Mouse (Mus musculus) ES-Bruce4 (cell line): ENCODE measurements around the gene Tbxas1. TPM values are rescaled to one million over a fixed set of nuclear protein-coding genes. Genes with fewer than 3 reads are reported as not detected.

ENCODE experiments used
- H3K27ac ChIP-seq: 2 replicates; pipeline ENCODE4 v1.5.1; 2012; ENCODE audit warnings: low read length, inconsistent platforms; ENCODE audit not compliant: insufficient read depth
- H3K27me3 ChIP-seq: 2 replicates; pipeline ENCODE4 v1.6.1; 2012; ENCODE audit warnings: mild to moderate bottlenecking, low read length, inconsistent platforms; ENCODE audit not compliant: control insufficient read depth, poor library complexity, insufficient read depth, severe bottlenecking
- H3K36me3 ChIP-seq: 2 replicates; pipeline ENCODE4 v1.6.1; 2012; ENCODE audit warnings: inconsistent platforms, mild to moderate bottlenecking, low read length, moderate library complexity; ENCODE audit not compliant: control insufficient read depth, poor library complexity, insufficient read depth, severe bottlenecking
- H3K4me1 ChIP-seq: one replicate; pipeline ENCODE4 v1.8.1; 2011; ENCODE audit warnings: low read length; ENCODE audit not compliant: control insufficient read depth, insufficient read depth
- H3K4me3 ChIP-seq: 2 replicates; pipeline ENCODE4 v1.5.1; 2011; ENCODE audit warnings: low read depth, mild to moderate bottlenecking, low read length
- H3K9ac ChIP-seq: 2 replicates; pipeline ENCODE4 v1.6.1; 2012; ENCODE audit warnings: low read depth, mild to moderate bottlenecking, inconsistent platforms; ENCODE audit not compliant: poor library complexity, severe bottlenecking
- H3K9me3 ChIP-seq: replicated peaks from 2 replicates; pipeline ENCODE4 v1.6.1; 2012; ENCODE audit warnings: mild to moderate bottlenecking, low read length, inconsistent platforms; ENCODE audit not compliant: control insufficient read depth, poor library complexity, insufficient read depth, severe bottlenecking
- CTCF ChIP-seq: IDR thresholded peaks from one replicate; pipeline ENCODE4 v1.8.1; 2011; ENCODE audit warnings: low read depth, low read length
- EP300 ChIP-seq: IDR thresholded peaks from 2 replicates; pipeline ENCODE4 v1.6.1; 2011; ENCODE audit warnings: low read depth, low read length; ENCODE audit not compliant: insufficient read depth
- POLR2A ChIP-seq: IDR thresholded peaks from one replicate; pipeline ENCODE4 v1.8.1; 2011; ENCODE audit warnings: low read length; ENCODE audit not compliant: insufficient read depth
- polyA plus RNA-seq: library from polyadenylated mRNA; stranded (reverse); fragments of >200 nt; gene quantifications from 2 replicates; pipeline ENCODE4 v1.2.4, GENCODE M21; 2011; ENCODE audit warnings: low read depth; ENCODE audit not compliant: missing spikeins, insufficient read depth, insufficient read length

Tbxas1 gene
- polyA plus RNA-seq, 1 experiment, result not detected

DNA sequence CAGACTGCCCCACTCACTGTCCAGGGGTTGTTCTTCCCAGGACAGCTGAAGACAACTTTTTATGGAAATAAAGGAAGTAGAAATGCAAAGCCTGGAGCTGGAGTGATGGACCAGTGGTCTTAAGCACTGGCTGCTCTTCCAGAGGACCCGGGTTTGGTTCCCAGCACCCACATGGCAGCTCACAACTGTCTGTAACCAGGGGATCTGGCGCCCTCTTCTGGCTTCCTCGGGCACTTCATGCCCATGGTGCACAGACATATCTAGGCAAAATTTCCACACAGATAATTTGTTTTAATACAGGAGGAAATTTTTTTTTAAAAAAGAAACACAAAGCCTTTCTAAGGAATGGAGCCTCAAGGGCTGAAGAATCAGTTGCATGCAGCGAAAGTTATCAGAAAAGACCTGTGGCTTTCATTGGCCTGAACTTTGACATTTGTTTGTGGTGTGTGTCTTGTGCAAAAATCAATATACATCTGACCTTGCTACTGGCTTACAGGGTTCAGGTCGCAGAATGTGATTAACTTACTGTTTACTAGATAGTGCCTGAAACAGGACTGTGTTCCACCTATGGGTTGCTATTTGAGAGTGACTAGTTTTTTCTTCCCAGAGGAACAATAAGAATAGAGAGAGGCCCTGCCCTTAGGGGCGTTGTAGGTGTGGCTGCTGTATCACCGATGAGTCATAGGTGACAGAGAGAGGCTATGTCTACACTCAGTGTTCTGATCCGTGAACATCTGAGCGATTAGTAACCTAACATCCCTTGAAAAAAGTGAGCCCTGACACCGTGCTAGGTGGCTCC, 138.0 kb downstream of the Tbxas1 start:
- TF ChIP-seq CTCF (peak; percentile 35), EP300 (no peak), POLR2A (no peak)
- no peak overlapping the region for H3K27ac ChIP-seq
- no peak overlapping the region for H3K9ac ChIP-seq
- peaks cover 3% of the 10 kb centered on the region; the same call in 1 of the 2 replicates for H3K9me3 ChIP-seq
- H3K36me3 ChIP-seq, result no peaks in the 10 kb centered on the region
- H3K27me3 ChIP-seq, result no peaks in the 10 kb centered on the region
- no peaks in the 10 kb centered on the region for H3K4me1 ChIP-seq
- no peak overlapping the region for H3K4me3 ChIP-seq

DNA sequence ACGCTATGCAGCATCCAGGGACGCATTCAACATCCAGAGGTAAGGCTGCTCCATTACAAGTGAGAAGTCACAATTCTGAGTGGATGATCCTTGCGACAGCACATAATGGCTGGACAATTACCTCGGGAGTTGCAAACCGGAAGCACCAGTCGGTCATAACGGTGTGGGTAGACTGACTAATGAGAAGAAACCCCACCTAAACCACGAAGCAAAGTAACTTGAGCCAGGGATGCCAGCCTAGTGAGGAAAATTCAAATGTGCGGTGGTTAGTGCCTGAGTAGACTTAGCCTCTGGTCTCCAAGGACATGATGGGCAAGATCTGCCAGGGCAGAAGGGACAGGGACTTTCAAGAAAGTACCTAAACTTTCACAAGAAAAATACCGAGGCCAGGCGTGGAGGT, 142.7 kb downstream of the Tbxas1 start:
- no peaks in the 10 kb centered on the region for H3K36me3 ChIP-seq
- H3K4me1 ChIP-seq, result no peaks in the 10 kb centered on the region
- TF ChIP-seq EP300 (no peak), POLR2A (no peak), CTCF (no peak)
- H3K4me3 ChIP-seq, result no peak overlapping the region
- H3K9ac ChIP-seq, result no peak overlapping the region
- H3K27ac ChIP-seq, result no peak overlapping the region
- H3K27me3 ChIP-seq, result no peaks in the 10 kb centered on the region
- 0 out of 2 replicates have a peak, but pooled peaks cover under 1% of the 10 kb centered on the region for H3K9me3 ChIP-seq

DNA sequence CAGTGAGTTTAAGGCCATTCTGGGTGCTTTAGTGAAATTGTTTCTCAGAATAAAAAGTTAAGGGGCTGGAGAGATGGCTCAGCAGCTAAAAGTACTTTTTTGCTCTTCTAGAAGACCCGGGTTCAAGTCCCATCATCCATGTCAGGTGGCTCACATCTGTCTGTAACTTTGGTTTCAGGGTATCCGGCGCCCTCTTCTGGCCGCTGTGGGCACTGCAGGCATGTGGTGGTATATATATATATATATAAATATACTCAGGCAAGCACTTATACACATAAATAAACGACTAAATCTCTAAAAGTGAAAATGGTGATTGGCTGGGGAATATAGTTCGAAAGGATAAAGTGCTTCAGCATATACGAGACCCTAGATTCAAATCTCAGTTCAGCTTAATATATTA, 143.6 kb downstream of the Tbxas1 start:
- no peaks in the 10 kb centered on the region for H3K36me3 ChIP-seq
- no peaks in the 10 kb centered on the region for H3K9me3 ChIP-seq
- H3K4me1 ChIP-seq, result no peaks in the 10 kb centered on the region
- TF ChIP-seq EP300 (no peak), CTCF (peak; percentile 43), POLR2A (no peak)
- H3K27ac ChIP-seq, result no peak overlapping the region
- no peaks in the 10 kb centered on the region for H3K27me3 ChIP-seq
- H3K4me3 ChIP-seq, result no peak overlapping the region
- no peak overlapping the region for H3K9ac ChIP-seq

- TF ChIP-seq POLR2A, result no peak
- TF ChIP-seq CTCF, result no peak
- TF ChIP-seq EP300, result no peak
- H3K36me3 ChIP-seq, result no peaks in the 10 kb centered on the region
- no peak overlapping the region for H3K4me3 ChIP-seq
- H3K27ac ChIP-seq, result no peak overlapping the region
- H3K9ac ChIP-seq, result no peak overlapping the region
- no peaks in the 10 kb centered on the region for H3K4me1 ChIP-seq
- H3K27me3 ChIP-seq, result no peaks in the 10 kb centered on the region
- no peaks in the 10 kb centered on the region for H3K9me3 ChIP-seq
These were observed 144.0 kb downstream of the Tbxas1 start for GRCm38 (mm10) chr6:39019219-39019618.

DNA sequence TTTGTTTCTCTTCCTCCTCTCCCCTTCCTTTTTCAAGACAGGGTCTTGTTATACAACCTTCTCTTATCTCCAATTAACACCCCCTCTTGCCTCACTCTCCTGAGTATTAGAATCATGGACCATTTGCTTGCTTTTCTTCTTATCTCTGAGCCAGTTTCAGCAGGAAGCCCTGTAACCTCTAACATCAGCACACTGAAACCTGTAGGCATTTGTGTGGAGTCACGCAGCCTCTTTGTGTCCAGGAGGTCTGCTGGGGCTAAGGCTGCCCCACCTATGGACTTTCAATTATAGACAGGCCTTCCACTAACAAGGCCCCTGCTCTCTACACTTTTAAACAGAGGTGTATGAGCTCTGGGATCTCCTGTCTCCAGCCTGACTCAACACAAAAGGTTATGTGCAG, 146.7 kb downstream of the Tbxas1 start:
- TF ChIP-seq POLR2A (no peak), EP300 (no peak), CTCF (no peak)
- Histone ChIP-seq H3K4me3 (no peak overlapping the region), H3K27me3 (no peaks in the 10 kb centered on the region), H3K36me3 (no peaks in the 10 kb centered on the region), H3K27ac (no peak overlapping the region), H3K4me1 (no peaks in the 10 kb centered on the region), H3K9ac (no peak overlapping the region), H3K9me3 (no peaks in the 10 kb centered on the region)

GRCm38 (mm10) chr6:39022461-39023181, 147.4 kb downstream of the Tbxas1 start:
- Histone ChIP-seq H3K9ac (no peak overlapping the region), H3K36me3 (no peaks in the 10 kb centered on the region), H3K27ac (no peak overlapping the region), H3K9me3 (no peaks in the 10 kb centered on the region), H3K4me1 (no peaks in the 10 kb centered on the region), H3K4me3 (no peak overlapping the region), H3K27me3 (no peaks in the 10 kb centered on the region)
- TF ChIP-seq POLR2A (no peak), EP300 (no peak), CTCF (no peak)
